Mouse (Mus musculus) telencephalon, adult 2 months (tissue): Measurements from ENCODE around the gene Fgfr3.

Experiments used
- DNase-seq: peaks from one replicate; pipeline ENCODE4 v3.0.0-alpha.2; 2011; ENCODE audit warnings: low read depth, low spot score

The Fgfr3 gene

GRCm38 (mm10) chr5:33697947-33698512, 23.4 kb upstream of the Fgfr3 start:
- no peak for DNase-seq

GRCm38 (mm10) chr5:33698669-33699068, 22.8 kb upstream of the Fgfr3 start:
- DNase-seq = no peak

GRCm38 (mm10) chr5:33700010-33700409, 21.5 kb upstream of the Fgfr3 start:
- DNase-seq = no peak

GRCm38 (mm10) chr5:33701832-33702231, 19.6 kb upstream of the Fgfr3 start:
- DNase-seq = no peak

- no peak for DNase-seq
Measured at GRCm38 (mm10) chr5:33703999-33704398, 17.5 kb upstream of the Fgfr3 start.

GRCm38 (mm10) chr5:33704945-33705611, 16.4 kb upstream of the Fgfr3 start:
- DNase-seq = no peak

- no peak for DNase-seq
Measured at GRCm38 (mm10) chr5:33705612-33706349, 15.7 kb upstream of the Fgfr3 start.

- no peak for DNase-seq
Measured at GRCm38 (mm10) chr5:33706350-33706629, 15.2 kb upstream of the Fgfr3 start.

- no peak for DNase-seq
Measured at GRCm38 (mm10) chr5:33707163-33707562, 14.3 kb upstream of the Fgfr3 start.

- DNase-seq = no peak
Measured at GRCm38 (mm10) chr5:33709037-33709436, 12.4 kb upstream of the Fgfr3 start.

GRCm38 (mm10) chr5:33712550-33712949, 8.9 kb upstream of the Fgfr3 start:
- DNase-seq = no peak

- no peak for DNase-seq
Measured at GRCm38 (mm10) chr5:33715182-33715581, 6.3 kb upstream of the Fgfr3 start.

- DNase-seq = no peak
Measured at GRCm38 (mm10) chr5:33716467-33716866, 5.0 kb upstream of the Fgfr3 start.

- DNase-seq = no peak
Measured at GRCm38 (mm10) chr5:33718460-33718859, 3.0 kb upstream of the Fgfr3 start.

GRCm38 (mm10) chr5:33720852-33721490, 503 bp upstream of the Fgfr3 start:
- no peak for DNase-seq

GRCm38 (mm10) chr5:33722266-33723018, 968 bp downstream of the Fgfr3 start:
- no peak for DNase-seq

GRCm38 (mm10) chr5:33723019-33723640, 1.7 kb downstream of the Fgfr3 start:
- no peak for DNase-seq

GRCm38 (mm10) chr5:33723641-33724465, 2.4 kb downstream of the Fgfr3 start:
- DNase-seq = no peak

- DNase-seq = no peak
Measured at GRCm38 (mm10) chr5:33726081-33726647, 4.7 kb downstream of the Fgfr3 start.

- DNase-seq = no peak
Measured at GRCm38 (mm10) chr5:33726891-33727290, 5.4 kb downstream of the Fgfr3 start.
